Mouse (Mus musculus): ENCODE results near the gene Arhgap20.

Gene Arhgap20

DNA sequence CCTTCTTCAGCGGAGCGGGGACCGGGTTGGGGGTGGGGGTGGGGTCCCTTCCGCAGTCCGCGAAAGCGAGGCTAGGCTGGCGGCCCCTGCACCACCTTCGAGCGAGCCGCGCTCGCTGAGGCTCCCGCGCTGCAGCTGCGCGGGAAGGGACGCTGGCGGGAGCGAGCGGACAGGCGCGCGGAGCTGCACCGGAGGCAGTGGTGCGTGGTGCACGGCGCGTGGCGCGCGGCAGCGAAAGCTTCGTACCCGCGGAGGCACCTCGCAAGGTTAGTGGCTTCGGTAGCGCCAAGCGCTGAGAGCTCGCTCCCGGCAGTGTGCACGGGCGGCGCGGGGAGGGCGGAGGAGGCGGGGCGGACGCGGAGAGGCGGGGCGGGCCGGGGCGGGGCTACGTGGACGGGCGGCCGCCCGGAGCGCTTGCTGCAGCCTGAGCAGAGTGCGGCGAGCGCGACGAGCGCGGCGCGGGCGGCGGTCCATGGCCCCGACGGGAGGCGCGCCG lies at the start of gene Arhgap20:
Gene Arhgap20 (plus strand): TSS at position 417 of the 496 bp plus-strand sequence.
- in situ Hi-C loops (cut with MboI, MseI), result loop anchor here in 1 of 2 experiments (25.0 kb wide), 1 partner anchor 347 kb away; no protein-coding TSS in a partner anchor

DNA sequence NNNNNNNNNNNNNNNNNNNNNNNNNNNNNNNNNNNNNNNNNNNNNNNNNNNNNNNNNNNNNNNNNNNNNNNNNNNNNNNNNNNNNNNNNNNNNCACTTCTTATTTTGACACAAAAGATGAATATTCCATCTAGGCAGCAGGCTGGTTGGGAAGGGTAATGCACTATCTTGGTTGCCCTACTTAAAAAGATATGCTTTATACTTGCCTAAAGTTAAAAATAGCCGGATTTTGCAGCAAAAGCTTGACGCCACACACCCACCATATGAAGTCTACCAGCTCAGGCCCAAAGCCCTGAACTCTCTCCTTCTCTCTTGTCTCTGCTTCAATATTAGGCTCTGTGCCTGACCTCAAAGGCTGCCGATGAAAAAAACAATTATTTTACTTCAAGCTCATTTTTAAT lies 46.3 kb upstream of the Arhgap20 start:
- in situ Hi-C loops (cut with MboI, MseI), result loop anchor here in 1 of 2 experiments (10.0 kb wide), 1 partner anchor 186 kb away; no protein-coding TSS in a partner anchor

DNA sequence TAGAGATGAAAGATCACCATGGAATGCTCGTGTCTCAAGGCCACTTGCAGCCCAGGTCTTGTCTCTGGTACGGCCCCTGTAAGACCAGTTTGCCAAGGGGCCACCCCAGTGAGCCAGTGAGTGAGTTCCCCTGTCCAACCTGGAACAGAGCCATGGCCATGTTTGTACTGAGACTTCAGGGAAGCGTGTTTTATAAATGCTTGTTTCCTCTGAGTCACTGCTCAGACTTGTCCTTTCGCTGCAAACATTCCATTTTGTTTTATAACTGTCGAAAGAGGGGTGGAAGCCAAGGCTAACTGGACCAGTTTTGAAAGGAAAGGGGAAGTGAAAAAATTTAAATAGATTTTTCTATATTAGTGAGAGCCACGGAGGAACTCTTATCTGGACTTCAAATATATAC lies 37.2 kb upstream of the Arhgap20 start:
- in situ Hi-C loops (cut with MboI, MseI), result no loop called here

DNA sequence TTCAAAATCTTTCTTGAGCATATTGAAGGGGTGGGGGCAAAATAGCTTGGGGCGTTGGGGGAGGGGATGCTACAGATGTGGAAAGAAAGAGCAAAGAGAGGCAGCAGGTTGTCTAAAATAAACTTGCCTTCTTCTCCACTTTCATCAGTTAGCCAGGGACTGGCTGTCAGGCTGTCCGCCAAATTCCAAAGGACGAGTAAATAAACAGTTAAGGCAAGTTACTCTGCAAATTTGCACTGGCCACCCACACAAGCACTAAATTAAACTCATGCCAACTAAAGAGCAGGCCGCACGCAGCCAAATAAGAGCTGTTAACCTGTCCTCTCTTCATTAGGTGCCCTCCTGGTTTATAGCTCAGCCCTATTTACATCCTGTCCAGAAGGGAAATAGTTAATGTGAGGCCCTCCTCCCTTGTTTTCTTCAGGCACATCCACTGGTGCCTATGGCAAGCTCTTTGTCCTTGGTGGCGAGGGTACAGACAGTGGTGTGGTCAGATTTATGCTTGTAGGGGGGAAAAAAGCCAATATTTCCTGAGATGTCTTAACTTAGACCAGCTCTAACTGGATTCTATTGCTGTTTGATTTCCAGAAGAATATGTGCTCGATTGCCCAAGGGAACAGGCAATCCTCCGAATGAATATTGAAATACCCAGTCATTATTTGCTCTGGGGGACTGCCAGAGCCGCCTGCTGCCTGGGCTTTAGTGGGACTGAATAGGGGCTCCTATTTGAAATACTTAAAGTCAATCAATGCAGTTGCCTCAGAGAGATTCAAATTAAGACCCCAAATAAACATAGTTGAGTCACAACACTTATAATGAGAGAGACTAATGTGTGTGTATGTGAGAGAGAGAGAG lies 29.7 kb upstream of the Arhgap20 start:
- in situ Hi-C loops (cut with MboI, MseI), result no loop called here

DNA sequence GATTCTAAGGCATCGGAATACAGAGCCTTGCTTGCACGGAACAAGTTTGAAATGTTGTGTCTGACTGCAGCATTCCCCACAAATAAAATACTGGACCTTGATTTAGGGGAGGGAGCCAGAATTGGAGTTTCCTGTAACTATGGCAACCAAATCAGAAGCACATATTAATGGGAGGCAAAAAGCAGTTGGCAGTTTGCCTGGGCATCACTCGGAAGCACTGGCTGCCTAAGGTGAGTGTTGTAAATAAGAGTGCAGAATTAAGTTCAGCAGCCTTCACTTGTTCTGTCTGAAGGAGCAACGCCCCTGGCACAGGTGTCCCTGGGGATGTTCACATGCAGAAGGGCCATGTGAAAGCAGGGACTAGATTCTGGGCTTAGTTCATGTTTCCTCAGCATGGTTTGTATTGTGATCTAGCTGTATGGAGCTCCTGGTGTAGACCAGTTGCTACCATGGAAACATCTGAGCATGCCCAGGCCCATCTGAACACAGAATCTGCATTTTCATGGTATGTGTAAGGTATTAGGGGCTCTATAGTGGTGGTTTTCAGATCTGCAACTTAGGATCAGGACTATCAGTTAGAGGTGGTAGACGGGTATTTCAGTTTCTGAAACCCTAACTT lies 28.3 kb upstream of the Arhgap20 start:
- in situ Hi-C loops (cut with MboI, MseI), result no loop called here

DNA sequence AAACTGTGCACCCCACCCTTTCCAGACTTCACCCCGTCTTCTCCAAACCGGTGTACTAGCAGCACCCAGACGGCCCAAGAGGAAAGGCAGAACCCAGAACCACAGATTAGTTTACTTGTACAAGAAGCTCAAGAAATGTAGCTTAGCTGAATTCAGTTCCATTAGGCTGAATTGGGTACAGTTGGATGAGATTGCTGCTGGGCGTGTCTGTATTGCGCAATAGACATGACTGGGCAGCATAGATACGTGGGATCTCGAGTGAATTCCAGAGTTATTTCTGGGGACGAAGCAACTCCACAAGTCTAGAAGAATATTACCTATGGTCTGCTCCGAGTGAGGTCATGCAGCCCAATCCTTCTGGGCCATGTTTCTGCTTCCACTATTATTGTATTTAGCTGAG lies 26.8 kb upstream of the Arhgap20 start:
- in situ Hi-C loops (cut with MboI, MseI), result no loop called here

DNA sequence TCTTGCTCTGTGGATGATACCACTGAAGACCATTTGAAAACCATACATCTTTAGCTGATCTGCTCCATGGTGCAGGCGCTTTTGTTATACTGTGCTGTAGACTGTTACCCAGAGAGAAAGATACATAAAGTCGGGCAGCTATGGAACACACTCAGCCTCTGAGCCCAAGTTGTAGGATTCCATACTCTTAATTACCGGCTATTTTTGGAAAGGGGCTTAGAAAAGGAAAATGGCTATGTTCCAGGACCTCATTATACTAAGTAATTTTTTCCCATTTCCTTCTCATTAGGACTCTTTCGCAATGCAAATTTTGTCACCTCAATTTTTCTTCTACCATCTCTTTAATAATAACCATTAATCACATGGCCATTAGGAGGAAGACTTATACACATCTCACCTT lies 25.3 kb upstream of the Arhgap20 start:
- in situ Hi-C loops (cut with MboI, MseI), result no loop called here

DNA sequence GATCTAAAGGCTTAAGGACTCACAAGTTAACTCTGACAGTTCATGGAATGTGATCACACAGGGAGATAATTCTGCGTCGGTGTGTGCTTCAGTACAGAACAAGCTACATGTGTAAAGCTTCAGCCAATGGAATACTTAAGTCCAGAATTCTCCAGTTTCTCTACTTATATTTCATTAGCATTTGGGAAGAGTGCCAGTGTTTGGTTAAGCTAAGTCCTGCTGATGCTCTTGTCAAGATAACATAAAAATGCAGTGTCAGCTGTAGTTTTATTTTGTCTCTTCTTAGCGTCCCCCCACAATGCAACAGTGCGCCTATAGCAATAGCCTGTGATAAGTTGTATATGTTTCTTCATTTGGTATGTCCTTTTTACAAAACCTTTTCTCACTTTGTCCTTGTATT lies 15.0 kb upstream of the Arhgap20 start:
- in situ Hi-C loops (cut with MboI, MseI), result loop anchor here in 1 of 2 experiments (25.0 kb wide), 1 partner anchor 362 kb away; no protein-coding TSS in a partner anchor

DNA sequence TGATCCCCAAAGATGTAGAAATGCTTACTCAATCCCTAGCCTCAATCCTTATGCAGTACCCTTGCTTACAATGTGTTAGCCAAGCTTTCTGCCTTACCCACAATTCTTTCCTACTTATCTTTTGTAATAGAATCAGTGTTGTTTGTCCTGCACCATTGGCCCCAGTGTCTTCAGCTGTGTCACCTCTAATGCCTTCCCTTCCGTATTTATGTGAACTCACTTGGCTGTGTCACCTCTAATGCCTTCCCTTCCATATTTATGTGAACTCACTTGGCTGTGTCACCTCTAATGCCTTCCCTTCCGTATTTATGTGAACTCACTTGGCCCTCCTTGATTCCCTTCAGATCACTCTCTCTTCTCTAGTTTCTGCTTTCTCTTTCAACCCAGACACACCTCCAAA lies 4.1 kb upstream of the Arhgap20 start:
- in situ Hi-C loops (cut with MboI, MseI), result loop anchor here in 1 of 2 experiments (25.0 kb wide), 1 partner anchor 351 kb away; no protein-coding TSS in a partner anchor

DNA sequence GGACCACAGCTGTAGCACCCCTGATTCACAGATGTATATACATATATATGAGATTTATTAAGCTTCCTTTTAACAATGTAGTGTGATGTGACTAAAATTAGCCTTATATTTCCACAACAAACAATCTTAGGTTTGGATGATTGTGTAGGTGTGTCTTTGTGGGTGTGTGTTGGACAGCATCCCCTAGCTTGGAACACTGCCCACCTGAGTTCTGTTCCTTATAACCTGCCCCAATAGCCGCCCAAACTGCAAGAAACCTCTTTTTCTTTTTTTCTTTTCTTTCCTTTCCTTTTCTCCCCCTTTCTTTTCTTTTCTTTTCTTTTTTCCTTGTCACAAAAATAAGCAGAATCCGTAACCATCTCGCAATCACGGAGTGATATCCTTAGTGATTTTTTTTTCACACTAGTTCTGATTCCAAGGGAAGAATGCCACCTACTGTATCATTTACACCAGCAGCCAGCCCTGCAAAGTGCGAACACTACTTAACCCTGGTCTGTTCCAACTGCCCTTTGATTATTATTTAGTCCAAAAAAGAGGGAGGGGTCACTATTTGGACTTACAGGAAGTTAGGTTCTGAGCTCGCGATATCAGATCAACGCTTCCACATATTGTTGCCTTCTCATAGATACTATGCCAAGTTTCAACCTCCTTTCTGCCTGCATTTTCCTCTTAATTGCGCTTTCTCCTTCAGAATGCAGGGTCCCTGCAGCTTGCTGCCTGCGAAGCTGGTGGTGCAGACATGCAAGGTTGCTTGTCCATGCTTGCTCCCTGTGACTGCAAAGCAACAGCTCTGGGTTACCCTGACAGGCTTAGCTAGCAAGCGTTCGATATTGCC lies 879 bp upstream of the Arhgap20 start:
- in situ Hi-C loops (cut with MboI, MseI), result loop anchor here in 1 of 2 experiments (25.0 kb wide), 1 partner anchor 348 kb away; no protein-coding TSS in a partner anchor

DNA sequence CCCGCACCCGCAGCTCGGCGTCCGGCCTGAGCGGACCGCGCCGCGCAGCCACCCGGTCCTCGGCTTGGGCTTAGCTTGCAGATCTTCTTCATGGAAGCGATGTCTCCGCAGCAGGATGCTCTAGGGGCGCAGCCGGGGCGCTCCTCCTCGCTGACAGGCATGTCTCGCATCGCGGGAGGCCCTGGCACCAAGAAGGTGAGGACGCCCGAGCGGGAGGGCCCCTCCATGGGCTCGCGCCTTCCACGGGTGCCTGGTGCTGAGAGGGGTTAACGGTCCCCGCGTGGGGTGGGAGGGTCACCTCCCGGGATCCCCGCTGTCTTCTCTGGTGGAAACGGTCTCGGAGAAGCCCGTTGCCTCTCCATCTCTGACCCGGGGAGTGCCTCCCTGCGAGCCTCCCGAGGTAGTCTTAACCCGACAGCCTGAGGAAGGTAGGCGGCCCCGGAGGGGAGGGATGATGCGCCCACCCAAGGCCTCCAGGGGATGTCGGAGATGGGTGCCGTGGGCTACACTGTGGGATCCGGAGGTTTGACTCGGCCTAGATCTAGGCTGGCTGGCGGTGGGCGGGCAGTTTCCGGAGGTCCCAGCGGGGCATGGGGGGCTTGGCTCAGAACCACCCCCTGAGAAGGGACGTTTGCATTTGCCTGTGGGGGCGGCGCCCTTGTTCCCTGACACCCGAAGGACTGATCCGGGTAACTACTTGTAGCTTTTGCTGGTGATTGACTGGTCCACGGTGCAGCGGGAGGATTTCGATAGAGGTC lies 459 bp downstream of the Arhgap20 start:
- in situ Hi-C loops (cut with MboI, MseI), result loop anchor here in 1 of 2 experiments (25.0 kb wide), 1 partner anchor 347 kb away; no protein-coding TSS in a partner anchor

DNA sequence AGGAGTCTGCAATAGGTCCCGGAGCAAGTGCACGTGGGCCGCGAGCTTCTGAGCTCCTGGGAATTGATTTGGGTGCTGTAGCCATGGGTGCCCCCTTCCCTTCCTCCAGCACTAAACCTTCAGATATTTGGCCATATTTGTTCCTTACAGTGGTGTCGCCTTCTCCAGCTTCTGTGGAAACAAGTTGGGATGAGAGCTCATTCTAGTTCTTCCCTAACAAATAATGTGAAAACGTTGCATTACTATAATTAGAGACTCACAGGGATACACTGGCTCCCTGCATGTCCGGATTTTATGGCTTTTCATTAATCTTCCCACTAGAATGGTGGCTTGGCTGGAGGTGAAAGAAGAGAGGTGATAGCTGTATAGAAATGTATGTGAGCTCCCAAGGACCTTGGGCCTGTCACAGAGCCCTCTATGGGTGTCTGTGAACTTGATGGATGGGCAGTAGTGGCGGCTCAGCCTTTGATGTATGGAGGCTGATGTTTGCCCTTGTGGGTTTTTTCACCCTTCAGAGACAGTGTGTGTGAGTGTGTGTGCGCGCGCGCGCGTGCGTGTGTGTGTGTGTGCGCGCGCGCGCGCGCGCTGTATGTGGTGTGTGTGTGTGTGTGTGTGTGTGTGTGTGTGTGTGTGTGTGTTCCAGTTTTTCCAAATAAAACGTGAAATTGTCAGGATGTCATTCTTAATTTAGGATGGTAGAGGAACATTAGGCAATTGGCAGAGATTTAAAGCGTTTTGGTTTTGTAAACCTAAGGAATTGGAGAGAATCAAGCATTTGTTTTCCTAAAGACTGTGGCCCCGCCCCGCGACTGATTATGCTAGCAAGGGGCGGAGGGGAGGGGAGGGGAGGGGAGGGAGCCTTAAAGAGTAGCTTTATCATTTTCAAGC lies 1.3 kb downstream of the Arhgap20 start:
- in situ Hi-C loops (cut with MboI, MseI), result loop anchor here in 1 of 2 experiments (25.0 kb wide), 1 partner anchor 346 kb away; no protein-coding TSS in a partner anchor

DNA sequence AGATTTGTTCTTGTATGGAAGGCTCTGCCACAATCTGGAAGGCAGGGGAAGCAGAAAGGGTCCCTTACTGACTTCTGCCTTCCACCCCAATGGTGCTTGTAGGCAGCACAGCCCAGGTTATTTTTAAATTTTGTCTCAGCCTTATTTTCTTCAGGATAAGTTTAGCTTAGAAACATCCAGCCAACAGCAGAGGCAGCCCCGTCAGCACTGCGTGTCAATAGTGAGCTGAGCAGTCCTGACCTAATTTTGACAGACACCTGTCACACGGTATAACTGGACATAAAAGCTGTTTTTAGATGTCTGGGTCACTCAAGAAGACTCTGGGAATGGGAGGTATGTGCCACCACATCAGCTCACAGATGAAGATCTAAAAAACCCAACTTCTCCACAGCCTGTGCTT lies 9.1 kb downstream of the Arhgap20 start:
- in situ Hi-C loops (cut with MboI, MseI), result loop anchor here in 1 of 2 experiments (25.0 kb wide), 1 partner anchor 338 kb away; no protein-coding TSS in a partner anchor

DNA sequence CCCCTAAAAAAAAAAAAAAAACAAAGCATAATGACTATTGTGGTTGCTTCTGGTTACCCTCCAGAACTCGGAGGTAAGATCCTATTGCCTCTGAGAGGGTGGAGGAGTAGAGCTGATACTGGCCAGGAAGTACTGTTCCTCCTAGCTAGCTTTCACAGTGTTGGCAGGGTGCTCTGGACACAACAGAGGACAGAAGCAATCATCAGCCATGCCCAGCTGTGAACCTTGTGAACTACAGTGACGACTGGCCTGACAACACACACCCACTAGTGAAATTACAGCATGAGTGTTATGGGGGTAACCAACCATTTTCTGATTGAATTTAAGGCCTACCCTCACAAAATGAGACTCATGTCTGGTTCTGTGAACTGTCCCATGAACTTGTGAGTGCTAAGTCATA lies 11.3 kb downstream of the Arhgap20 start:
- in situ Hi-C loops (cut with MboI, MseI), result no loop called here

DNA sequence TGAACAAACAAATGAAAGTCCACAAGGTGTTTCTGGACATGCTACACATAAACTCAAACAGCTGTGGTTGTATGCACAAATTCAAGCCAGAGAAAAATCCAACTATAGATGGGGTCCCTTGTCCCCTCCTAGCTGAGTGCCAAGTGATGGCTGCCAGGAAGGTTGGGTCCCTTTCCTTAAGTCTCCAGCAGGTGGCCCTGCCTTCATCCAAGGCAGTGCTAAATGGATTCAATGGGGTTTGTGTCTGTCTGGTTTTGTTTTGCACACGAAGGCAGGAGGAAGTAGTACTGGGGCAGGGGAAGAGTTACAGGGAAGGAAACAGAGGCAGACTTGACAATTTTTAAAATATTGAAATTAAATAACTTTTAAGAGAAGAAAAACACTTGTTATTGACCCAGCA lies 12.0 kb downstream of the Arhgap20 start:
- in situ Hi-C loops (cut with MboI, MseI), result no loop called here

DNA sequence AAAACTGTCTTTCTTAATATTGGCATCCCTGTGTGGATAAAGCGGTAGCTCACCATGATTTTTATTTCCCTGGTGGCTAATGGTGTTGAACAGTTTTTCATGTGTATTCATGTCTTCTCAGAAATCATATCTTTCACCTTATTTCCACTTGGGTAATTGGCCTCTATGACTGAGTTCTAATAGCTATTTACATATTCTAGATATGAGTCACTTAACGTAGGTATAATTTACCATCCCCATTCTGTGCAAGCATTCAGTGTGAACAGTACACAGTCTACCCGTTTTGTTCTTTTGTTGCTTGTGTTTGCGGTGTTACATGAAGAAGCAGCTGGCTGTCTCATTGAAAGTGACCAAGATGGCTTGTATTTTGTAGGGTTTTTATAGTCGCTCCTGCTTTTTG lies 14.1 kb downstream of the Arhgap20 start:
- in situ Hi-C loops (cut with MboI, MseI), result no loop called here

DNA sequence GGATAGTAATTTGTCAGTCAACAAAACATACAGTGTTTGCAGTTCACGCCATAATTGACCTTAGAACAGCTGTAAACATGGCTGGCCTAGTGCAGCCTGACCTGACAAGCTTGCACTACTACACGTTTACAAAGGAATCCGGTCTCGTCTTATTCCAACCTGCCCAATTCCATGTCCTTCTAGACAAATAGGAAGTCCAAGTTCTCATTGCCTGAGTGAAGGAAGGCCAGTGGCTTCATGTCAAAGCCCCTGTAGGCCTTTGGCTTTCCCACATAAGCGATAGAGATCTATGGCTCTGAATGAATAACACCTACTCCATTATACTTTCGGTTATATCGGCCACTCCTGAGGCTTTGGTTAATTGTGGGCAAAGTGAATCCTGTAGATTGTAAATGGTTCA lies 16.0 kb downstream of the Arhgap20 start:
- in situ Hi-C loops (cut with MboI, MseI), result no loop called here

DNA sequence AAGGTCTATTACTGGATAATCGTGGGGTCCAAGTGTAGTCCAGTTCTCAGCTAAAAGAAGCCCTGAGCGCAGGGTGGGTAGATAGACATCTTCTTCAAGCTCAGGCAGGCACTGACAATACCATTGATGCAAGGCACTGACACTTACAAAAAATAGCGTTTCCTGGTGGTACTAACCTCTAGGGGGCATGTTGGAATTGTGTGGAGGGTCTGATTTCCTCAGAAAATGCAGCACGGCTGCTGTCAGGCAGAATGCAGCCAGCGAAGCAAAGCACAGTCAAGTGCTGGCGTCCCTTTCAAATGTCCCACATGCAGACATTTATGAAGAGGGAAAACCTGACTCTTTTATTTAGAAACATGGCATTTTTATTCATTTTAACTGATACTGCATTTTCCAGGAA lies 22.2 kb downstream of the Arhgap20 start:
- in situ Hi-C loops (cut with MboI, MseI), result no loop called here

DNA sequence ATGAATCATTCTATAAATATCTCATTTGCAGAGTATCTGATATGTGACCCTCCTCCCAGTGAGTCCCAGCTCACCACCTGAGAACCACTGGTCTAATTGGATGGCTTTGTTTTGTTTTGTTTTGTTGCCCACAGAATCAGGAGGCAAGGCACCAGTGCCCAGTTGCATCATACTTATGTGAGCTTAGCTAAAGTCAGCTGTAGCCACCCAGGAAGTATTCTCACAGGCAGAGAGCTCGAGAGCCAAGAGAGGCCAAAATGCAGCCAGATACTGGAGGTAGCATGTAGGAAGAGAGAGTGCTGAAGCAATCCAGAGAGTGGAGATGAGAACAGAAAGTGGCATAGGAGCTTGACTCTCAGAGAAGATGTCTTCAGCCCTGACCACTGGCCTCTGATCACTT lies 23.3 kb downstream of the Arhgap20 start:
- in situ Hi-C loops (cut with MboI, MseI), result no loop called here

DNA sequence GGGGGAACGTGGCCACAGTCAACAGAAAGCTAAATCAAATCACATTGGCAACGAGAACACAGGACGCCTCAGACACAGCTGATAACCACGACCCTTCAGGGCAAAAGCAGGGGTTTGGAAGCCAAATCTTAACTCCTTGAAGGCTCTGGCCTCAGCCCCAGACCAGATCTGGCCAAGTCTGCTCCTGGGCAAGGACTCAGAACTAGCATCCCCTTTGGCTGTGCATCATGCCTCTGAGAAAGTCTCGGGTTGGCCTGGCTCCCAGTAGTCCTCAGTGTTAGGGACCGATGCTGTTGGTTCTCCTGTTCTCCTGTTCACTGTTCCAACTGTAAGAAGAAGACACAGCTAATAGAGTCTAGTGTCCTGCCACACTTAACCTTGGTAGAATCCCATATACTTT lies 30.1 kb downstream of the Arhgap20 start:
- in situ Hi-C loops (cut with MboI, MseI), result no loop called here
